Mouse (Mus musculus) adrenal gland, postnatal 14 days (tissue): ENCODE measurements around the gene Rab28. TPM values are rescaled to one million over a fixed set of nuclear protein-coding genes. Genes with fewer than 3 reads are reported as not detected.

Experiments
- DNase-seq: peaks from one replicate; pipeline ENCODE4 v3.0.0; 2021; ENCODE audit warnings: mixed read lengths
- total RNA-seq: library from RNA; stranded (reverse); gene quantifications from 2 replicates; pipeline ENCODE4 v1.2.3, GENCODE M21; 2021

Rab28 gene
- total RNA-seq, 1 experiment from 2014 or later, result 41.7 TPM

DNA sequence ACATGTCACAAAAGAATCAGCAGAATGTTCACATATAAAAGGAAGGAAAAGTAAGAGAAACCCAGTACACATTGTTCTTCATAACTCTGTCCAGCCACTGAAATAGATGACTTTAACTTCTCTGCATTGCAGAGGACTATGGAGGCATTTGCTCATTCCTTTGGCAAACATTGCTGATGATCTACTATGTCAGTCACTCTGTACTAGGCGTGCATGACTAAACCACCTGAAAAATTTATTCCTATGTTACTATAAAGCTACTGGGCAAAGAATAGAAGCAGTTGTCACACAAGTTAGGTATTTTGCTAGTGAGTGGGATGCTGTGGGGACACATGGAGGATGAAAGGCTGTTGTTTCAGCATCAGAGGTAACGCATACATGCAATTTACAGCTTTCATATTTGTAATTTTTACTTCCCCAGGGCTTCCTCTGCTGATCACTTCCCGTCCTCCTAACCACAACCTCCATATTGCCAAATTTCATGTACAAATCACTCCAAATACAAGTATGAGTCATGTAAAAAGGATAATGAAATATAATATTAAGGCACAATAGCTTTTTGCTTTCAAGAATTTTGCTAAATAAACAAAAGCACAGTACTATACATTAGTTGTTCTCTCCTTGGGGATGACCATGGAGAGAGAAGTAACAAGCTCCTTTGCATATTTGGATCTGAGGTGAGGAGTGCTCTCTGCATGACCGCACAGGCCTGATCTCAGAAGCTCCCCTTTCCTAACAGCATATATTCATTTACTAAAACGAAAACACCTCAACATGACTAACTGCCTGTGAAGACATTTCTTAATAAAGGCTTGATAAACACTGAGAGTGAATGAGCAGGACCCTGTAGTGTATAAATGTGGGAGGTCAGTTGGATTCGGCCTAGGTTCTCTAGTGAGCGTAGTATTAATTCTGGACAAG lies 80.5 kb downstream of the Rab28 start:
- DNase-seq, result no peak

GRCm38 (mm10) chr5:41625544-41625943 lies 82.4 kb downstream of the Rab28 start:
- DNase-seq, result no peak

DNA sequence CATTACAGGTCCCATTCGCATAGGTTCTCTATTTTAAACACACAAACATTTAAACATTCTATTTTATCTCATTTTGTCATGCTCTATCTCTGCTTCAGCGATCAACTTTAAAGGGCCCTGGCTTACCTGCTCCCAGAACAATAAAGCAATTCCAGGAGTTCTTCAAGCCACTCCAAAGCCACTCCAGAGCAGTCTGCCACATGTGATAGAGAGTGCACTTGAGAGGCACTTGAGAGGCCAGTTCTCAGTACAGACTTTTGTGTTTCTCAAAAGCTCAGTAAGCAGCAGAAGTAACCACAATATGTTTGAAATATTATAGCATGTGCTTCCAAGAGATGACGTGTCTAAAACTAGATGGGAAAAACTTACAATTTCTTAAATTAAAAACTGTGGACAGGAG lies 86.2 kb downstream of the Rab28 start:
- DNase-seq, result no peak

GRCm38 (mm10) chr5:41618966-41619365 lies 89.0 kb downstream of the Rab28 start:
- no peak for DNase-seq

GRCm38 (mm10) chr5:41610447-41611030 lies 97.4 kb downstream of the Rab28 start:
- DNase-seq, result no peak

GRCm38 (mm10) chr5:41596242-41597117 lies 111.5 kb downstream of the Rab28 start:
- DNase-seq, result no peak

- no peak for DNase-seq
Measured at GRCm38 (mm10) chr5:41595199-41595598, 112.8 kb downstream of the Rab28 start.

DNA sequence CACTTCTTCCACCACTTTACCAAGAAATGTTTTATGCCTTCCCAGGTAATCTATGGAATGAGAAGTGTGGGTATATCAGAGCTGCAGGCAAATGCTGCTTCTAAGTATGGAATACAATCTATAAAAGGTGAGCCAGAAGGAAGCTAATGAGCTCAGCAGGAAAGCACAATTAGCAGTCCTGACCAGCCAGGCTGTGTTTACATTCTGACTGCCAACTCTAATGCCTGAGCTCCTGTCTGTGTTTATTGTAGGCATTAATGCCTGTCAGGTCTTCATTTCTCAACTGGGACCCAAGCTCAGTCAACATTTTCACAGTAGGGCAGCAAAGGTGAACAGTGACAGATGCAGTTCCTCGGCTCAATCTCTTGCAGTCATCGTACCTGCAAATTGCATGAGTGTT lies 129.9 kb downstream of the Rab28 start:
- DNase-seq, result no peak

Other genes with a start within 250 kb of the Rab28 start
- gene Nkx3-2, start 56.3 kb upstream of the Rab28 start, total RNA-seq, result not detected in 2 replicates
- 34.3 and 35.8 TPM in 2 replicates for gene Bod1l, start 136.2 kb upstream of the Rab28 start, total RNA-seq